Mouse (Mus musculus): ENCODE results near the gene Chd2.
"Not testable (repeated sequence)": the region's sequence is repeated elsewhere in the genome, so short reads cannot be mapped to it uniquely, and the experiment has no call there.

Gene Chd2

DNA sequence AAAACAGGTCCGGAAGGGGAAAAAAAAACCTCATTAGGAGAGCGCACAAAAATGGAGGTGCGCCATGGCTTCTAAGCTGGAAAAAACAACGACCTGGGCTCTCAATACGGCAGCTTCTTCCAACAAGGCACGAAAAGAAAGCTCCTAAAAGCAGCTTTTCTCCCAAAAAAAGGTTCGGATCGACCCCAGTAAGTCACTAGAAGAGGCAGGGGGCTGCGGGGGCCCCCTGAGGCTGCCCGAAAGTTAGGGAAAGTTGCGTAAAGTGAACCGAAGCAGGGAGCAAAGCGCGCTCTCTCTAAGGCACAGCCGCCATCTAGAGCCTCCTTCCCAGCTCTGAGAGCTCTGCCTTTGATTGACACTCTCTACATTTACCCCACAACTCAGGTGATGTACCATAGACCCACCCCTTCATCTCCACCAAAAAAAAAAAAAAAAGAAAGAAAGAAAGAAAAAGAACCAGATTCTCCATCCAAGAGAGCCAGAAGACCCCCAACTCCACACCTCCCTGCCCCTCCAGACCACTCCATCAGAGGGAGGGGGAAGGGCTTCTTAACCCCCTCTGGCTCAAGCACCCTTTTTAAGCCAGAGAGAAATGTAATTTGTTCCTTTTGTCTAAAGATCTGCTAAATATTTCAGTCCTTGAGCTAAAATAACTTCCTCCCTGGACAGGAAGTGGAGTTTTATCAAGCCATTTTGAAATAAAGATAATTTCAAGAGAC is at the start of gene Chd2:
Gene Chd2, minus strand, starts transcription at position 419 of the 719 bp plus-strand sequence.
- peak; percentile 89 for DNase-seq (ENCODE audit: low spot score)

DNA sequence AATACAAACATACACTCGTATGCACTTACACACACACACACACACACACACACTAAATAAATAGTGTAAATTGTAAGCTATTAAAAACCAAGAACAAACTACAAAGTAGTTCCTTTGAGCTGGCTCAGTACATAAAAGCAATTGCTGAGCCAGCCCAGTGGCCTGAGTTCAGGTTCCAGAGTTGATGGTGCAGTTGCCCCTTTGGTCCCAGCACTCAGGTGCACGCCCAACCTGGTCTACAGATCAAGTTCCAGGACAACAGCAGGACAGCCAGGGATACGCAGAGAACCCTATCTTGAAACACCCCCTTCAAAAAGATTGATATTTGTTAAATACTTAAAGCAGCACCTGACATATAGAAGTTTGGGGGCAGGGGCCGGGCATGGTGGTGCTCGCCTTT is 49.1 kb upstream of the Chd2 start:
- no peak for DNase-seq (ENCODE audit: low spot score)

DNA sequence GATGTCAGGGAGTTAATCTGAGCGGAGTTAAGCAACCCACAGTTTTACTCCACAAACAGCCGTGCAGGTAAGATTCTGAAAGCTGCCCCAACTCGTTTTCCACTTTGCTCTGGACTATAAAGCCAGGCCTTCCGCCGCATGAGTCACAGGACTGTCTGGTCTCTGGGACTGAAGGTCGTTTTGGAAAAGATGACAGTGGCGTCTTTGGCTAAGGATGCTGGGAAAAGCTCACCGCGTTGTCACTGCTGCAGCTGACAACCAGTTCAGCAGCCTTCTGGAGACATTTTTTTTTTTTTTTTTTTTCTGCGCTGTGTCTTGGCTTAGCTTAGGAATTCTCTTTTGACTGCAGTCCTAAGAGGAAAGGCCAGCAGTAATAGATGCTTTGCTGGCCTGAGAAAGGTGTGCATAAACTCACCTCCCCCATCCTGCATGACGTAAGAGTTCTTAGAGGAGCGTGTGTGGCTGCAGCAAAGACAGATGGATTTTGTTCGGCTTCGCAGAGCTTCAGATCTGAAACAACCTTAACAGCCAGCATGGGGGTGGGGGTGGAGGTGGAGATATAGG is 47.7 kb upstream of the Chd2 start:
- peak; percentile 14 for DNase-seq (ENCODE audit: low spot score)

GRCm38 (mm10) chr7:73588351-73588906 is 46.8 kb upstream of the Chd2 start:
- no peak for DNase-seq (ENCODE audit: low spot score)

GRCm38 (mm10) chr7:73586717-73587116 is 45.1 kb upstream of the Chd2 start:
- no peak for DNase-seq (ENCODE audit: low spot score)

DNA sequence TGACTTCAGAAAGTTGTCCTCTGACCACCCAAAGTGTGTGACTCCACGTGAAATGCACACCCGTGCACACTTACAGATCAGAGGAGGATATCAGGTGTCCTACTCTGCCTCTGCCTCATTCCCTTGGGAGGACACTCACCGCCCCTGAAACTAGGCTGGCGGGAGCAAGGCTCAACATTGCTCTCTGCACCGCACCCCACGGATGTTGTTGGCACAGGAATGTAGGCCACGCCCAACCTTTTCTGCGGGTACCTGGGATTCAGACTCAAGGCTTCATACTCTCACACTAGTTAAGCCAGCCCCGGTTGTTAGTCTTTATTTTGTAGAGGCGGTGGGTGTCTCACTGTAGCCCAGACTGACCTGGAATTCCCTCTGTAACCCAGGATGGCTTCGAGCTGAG is 44.6 kb upstream of the Chd2 start:
- DNase-seq (ENCODE audit: low spot score), result no peak

- DNase-seq (ENCODE audit: low spot score), result no peak
Measured at GRCm38 (mm10) chr7:73585114-73586032, 43.7 kb upstream of the Chd2 start.

DNA sequence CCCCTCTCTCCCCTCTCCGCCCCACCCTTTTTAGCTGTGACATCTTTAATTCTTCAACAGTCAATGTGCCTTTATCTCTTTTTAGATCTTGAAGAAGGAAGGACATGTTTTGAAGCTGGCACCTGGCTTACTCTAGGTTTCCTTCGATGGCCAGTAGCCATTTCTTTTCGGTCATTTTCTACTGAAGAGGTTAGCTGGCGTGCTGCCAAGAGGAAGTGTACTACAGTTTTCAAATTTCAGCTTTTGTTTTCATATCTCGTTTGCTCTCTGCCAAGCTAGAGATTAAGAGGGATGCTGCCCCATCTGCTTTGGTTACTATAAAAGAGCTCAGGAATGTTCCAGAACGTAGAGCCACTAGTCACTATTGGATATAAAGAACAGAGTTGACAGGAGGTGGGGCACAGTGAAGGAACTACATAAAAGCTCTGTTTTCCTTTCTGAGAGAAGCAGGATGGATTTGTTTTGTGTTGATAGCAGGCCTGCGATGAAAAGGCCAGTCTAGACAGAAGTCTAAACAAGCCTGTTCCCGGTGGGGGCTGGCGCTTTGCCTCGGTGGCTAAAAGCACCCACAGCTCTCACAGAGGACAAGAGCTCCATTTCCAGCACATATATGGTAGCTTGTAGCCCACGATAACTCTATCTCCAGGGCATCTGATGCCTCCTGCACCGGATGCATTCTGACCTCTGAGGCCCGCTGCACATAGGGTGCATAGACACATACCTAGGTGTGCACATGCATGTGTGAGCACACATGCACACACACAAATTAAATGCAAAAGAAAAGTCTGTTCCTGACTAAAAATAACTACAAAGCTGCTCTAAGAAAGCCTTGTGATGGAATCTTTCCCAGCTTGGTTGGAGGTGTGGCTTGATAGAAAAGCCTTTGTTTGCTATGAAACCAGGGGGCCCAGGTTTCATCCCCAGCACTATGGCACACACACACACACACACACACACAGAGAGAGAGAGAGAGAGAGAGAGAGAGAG is 42.7 kb upstream of the Chd2 start:
- DNase-seq (ENCODE audit: low spot score), result no peak

DNA sequence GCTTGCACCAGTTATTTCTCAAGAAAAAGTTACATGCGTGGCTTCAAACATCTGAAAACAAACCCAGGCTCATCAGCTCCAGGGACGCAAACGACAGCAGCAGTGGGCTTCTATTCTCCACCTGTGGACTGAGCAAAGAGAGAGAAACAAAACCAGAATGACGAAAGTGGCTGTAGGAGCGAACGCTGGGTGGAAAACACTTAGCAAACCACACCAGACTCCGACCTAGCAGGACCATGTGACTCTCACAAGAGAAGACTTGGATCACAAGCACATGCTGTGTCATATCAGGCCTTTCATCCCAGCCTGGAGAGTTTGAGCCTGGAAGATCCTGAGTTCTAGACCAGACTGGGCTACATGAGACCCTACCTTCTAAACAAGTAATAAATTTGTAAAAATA is 41.8 kb upstream of the Chd2 start:
- no peak for DNase-seq (ENCODE audit: low spot score)

DNA sequence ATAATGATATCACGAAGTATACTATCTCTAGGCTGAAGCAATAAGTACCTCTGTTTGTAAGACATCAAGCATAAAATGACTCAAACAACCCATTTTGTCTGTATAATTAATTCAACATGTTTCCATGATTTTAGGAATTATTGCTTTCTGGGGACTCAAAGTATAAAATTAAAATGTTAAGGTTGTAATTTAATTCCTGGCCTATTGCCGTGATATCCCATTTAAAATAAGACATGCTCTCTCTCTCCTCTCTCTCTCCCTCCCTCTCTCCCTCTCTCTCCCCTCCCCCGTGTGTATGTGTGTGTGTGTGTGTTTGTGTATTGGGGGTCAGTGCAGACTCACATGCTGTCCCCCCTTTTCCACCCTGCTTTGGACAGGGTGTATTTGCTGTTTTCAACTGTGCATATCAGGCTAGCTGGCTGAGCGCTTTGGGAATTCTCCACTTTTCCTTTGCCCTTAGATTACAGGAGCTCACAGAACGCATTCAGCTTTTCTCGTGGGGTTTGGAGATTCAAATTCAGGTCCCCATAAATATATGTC is 40.3 kb upstream of the Chd2 start:
- DNase-seq (ENCODE audit: low spot score), result no peak

DNA sequence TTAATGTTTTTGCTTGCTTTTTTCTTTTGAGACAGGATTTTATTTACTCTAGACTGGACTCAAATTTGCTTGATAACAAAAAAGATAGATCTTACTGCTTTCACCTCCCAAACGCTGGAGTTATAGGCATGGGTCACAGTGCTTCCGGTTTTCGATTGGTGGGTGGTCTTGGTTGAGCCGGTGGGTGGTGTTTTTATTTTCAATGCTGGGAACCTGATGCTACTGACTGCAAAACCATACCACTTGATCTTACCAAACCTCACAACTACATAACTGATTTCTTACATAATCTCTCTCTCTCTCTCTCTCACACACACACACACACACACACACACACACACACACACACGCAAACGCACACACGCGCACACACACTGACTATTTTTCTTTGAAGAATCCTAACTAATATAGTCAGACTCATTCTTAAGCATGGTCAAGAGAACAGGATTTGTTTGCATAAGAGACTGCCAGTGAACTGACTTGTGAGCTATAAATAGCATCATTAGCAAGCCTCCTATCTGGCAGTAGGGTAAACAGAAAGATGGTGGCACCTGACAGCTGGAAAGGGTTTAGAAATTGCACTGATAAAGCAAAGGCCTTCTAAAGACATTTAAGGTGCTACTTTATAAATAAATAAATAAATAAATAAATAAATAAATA is 37.6 kb upstream of the Chd2 start:
- DNase-seq (ENCODE audit: low spot score), result peak; percentile 14

- no peak for DNase-seq (ENCODE audit: low spot score)
Measured at GRCm38 (mm10) chr7:73577888-73578421, 36.3 kb upstream of the Chd2 start.

GRCm38 (mm10) chr7:73576101-73576936 is 34.7 kb upstream of the Chd2 start:
- DNase-seq (ENCODE audit: low spot score), result peak; percentile 47

DNA sequence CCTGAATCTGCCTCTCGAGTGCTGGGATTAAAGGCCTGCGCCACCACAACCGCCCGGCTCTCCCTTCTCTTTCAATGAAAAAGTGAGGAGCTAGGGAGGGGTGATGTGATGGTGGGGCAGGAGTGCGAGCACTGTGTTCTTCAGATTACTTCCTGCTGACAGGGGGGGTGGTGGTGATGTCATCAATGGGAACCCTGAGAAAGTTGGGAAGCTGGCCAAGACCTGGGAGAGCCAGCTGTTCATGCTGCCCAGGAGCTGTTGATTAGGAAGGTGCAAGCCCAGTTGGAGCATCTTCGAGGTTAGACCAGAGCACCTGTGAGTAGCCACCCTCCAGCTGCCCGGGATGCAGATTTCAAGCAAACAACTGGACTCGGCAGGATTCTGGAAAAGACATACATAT is 33.6 kb upstream of the Chd2 start:
- DNase-seq (ENCODE audit: low spot score), result no peak

- not testable (repeated sequence) for DNase-seq (ENCODE audit: low spot score)
Measured at GRCm38 (mm10) chr7:73574673-73575072, 33.0 kb upstream of the Chd2 start.

- DNase-seq (ENCODE audit: low spot score), result no peak
Measured at GRCm38 (mm10) chr7:73572571-73572970, 30.9 kb upstream of the Chd2 start.

DNA sequence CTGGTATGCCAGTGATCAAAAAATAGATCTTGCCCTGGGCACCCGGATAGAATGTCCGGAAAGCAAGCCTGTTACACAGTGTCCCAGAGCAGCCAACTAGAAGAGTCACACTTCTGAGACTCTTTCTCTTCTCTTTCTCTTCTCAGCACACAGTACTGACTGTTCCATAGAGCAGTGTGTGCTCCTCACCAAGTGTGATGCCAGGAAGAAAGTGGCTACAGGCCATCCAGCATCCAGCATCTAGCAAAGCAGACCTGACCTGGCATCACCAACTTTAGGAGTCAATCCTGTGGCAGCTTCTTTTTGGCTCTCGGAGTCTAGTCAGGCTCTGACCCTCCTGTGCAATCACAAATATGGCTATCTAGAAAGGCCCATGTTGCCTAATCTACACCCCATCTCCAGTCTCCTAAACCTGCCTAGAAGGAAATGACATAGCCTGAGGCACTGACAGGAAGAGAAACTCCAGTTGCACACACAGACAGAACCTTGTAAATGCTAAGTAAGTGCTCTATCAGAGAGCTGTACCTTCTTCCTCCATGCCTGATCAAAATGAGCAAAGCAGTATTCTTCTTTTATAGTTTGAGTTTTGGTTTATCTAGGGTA is 27.3 kb upstream of the Chd2 start:
- DNase-seq (ENCODE audit: low spot score), result no peak

DNA sequence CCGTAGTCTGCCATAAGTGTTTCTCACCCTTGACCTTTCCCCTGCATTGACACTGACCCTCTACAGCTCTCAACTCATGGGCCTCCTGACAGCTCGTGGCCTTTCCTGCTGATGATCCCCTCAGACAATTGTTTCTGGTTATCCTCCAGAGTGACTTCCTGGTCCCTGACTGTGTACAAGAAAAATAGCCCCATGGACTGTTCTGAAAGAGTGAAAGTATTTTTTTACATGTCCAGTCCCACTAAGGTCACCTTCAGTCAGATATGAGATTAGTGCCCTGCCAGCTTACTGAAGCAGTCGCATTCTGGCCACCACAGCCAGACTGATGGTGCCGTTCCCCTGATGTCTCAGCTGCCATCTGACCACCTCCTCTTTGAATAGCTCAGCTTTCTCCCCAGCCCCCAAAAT is 26.1 kb upstream of the Chd2 start:
- no peak for DNase-seq (ENCODE audit: low spot score)

DNA sequence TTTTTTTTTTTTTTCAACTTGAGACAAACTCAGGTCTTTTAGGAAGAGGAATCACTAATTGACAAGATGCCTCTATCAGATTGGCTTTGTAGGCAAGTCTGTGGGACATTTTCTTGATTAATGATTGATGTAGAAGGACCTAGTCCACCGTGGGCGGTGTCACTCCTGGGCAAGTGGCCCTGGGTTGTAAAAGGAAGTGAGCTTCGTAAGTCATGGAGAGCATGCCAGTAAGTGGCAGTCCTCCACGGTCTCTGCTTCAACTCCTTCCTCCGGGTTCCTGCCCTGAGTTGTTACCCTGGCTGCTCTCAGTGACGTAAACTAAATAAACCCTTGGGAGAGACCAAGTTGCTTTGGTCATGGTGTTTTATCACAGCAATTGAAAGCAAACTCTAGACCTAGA is 22.5 kb upstream of the Chd2 start:
- DNase-seq (ENCODE audit: low spot score), result no peak
